Mouse (Mus musculus) limb, embryonic 15.5 days (tissue): Measurements from ENCODE around the gene Arhgdib. TPM values are rescaled to one million over a fixed set of nuclear protein-coding genes. Genes with fewer than 3 reads are reported as not detected.
"Not testable (repeated sequence)": the region's sequence is repeated elsewhere in the genome, so short reads cannot be mapped to it uniquely, and the experiment has no call there.

Experiments used
- ATAC-seq: fragments of 200-750 bp; cut with Nextera tagmentation; 2 replicates; pipeline ENCODE4 v1.8.0; 2017; ENCODE audit warnings: low read depth, moderate TSS enrichment; ENCODE audit not compliant: insufficient number of reproducible peaks, low FRiP score, low TSS enrichment
- H3K27ac ChIP-seq: fragments of 300-500 bp; sonication (generic); 2 replicates; pipeline ENCODE4 v1.5.1; 2015; ENCODE audit warnings: moderate library complexity, mild to moderate bottlenecking, inconsistent platforms
- H3K27me3 ChIP-seq: fragments of 300-500 bp; sonication (generic); 2 replicates; pipeline ENCODE4 v1.6.1; 2015; ENCODE audit warnings: inconsistent platforms
- H3K36me3 ChIP-seq: fragments of 300-500 bp; sonication (generic); 2 replicates; pipeline ENCODE4 v1.6.1; 2015; ENCODE audit warnings: inconsistent platforms
- H3K4me1 ChIP-seq: fragments of 300-500 bp; sonication (generic); 2 replicates; pipeline ENCODE4 v1.6.1; 2015; ENCODE audit warnings: inconsistent platforms
- H3K4me2 ChIP-seq: fragments of 300-500 bp; sonication (generic); 2 replicates; pipeline ENCODE4 v1.6.1; 2015; ENCODE audit warnings: mild to moderate bottlenecking, inconsistent platforms
- H3K4me3 ChIP-seq: fragments of 300-500 bp; sonication (generic); 2 replicates; pipeline ENCODE4 v1.5.1; 2015; ENCODE audit warnings: mild to moderate bottlenecking, inconsistent platforms
- H3K9ac ChIP-seq: fragments of 300-500 bp; sonication (generic); 2 replicates; pipeline ENCODE4 v1.6.1; 2015; ENCODE audit warnings: inconsistent platforms
- H3K9me3 ChIP-seq: fragments of 300-500 bp; sonication (generic); 2 replicates; pipeline ENCODE4 v1.6.1; 2016; ENCODE audit warnings: inconsistent platforms
- WGBS: fragments of 180-500 bp; shearing (Covaris S2); methylation state at CpG from one replicate; pipeline ENCODE4 v1.1.7; 2015; 5-methylcytosine and 5-hydroxymethylcytosine counted together
- polyA plus RNA-seq: library from polyadenylated mRNA; unstranded; fragments of >200 nt; fragmentation: Nextera tagmentation; extraction: Ambion mirVana; gene quantifications from 2 replicates; pipeline ENCODE4 v1.2.1, GENCODE M21; 2015

Gene Arhgdib
- 166 and 167 TPM in 2 replicates for polyA plus RNA-seq

DNA sequence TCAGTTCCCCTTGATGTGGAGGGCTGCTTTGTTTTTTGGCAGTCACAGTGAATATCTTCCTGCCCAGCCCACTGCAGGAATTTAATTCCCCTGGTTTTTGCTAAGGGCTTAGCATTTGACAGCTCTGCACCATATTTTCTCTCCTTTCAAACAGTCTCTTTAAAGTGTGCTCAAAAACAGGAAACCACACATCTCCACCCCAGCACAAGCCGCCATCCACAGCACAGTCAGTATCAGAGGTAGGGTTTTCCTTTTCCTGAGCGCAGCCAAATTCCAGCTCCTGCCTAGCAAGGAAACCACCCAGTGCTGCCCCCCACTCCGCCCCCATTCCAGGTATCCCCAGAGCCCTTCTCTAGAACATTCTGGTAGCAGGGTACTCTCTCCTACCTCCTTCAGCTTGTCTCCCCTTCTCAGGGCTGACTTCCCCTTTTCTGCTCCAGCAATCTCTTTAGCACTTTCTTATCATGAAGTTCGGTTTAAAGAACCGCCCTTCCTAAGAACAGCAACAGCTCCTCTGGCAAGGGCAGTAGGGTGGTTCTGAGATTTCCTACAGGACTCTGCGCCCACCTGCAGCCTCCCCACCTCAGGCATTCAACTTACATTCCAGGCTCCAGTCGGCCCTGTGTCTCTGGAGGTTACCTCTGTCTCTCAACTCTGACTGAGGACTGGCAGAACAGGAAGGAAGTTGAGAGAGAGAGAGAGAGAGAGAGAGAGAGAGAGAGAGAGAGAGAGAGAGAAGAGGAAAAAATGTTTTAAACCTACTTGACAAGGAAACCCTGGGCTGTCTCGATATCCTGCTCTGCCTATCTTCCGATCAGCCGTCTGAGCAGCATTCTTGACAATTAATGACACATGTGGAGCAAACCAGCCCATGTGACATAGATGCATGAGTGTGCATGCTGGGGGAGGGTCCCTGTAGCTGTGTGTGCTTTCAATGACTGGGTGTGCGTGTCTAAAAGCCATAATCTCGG, at the start of gene Arhgdib:
Gene Arhgdib, minus strand, starts transcription at position 849 of the 971 bp plus-strand sequence.
- no peaks in the 10 kb centered on the region for H3K9me3 ChIP-seq
- peaks cover 33% of the 10 kb centered on the region for H3K4me1 ChIP-seq
- no peaks in the 10 kb centered on the region for H3K27me3 ChIP-seq
- peak within 1 kb of the TSS; percentile 34 for H3K4me2 ChIP-seq
- H3K36me3 ChIP-seq = no peaks in the 10 kb centered on the region
- no peak within 1 kb of the TSS for H3K9ac ChIP-seq
- 23% methylated on average over 12 of the region's 12 CpGs for WGBS
- H3K4me3 ChIP-seq = peak within 1 kb of the TSS; percentile 23
- peak within 1 kb of the TSS; percentile 89 for H3K27ac ChIP-seq
- ATAC-seq = no peak

- Histone ChIP-seq H3K9ac (no peak overlapping the region), H3K36me3 (no peaks in the 10 kb centered on the region), H3K27ac (no peak overlapping the region), H3K4me3 (no peak overlapping the region), H3K9me3 (no peaks in the 10 kb centered on the region), H3K27me3 (no peaks in the 10 kb centered on the region), H3K4me2 (no peak overlapping the region), H3K4me1 (peaks cover 15% of the 10 kb centered on the region)
- 22% methylated on average over 8 of the region's 8 CpGs for WGBS
- no peak for ATAC-seq
Observed at GRCm38 (mm10) chr6:136990557-136990956, 48.9 kb upstream of the Arhgdib start.

DNA sequence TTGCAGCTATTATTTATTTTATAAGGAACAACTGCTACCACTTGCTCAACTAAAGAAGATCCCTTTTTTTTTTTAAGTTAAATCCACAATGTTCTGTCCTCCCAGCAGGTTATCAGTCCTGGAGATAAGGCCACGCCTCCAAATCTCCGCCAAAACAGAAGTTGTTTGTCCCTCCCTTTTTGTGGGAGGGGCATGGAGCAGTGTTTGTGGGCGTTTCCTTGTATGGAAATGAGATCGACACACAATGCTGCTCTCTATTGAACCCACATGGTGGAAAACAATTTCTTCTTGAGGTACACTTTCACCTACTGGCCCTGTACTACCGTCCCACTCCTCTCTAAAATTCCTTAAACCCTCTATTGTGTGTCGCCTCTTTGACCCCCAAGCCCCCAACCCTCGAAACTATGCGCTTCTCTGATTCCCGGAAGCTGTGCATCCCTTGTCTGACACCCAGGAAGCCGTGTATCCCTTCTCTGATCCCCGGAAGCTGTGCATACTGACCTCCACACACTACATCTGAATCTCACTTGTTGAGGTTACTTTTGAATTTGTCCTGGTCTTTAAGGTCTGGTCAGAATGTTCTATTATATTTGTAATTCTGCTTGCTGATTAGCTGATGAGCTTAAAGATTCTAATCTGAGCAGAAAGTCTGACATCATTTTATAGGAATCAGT, 48.3 kb upstream of the Arhgdib start:
- WGBS = 28% methylated on average over 11 of the region's 11 CpGs

DNA sequence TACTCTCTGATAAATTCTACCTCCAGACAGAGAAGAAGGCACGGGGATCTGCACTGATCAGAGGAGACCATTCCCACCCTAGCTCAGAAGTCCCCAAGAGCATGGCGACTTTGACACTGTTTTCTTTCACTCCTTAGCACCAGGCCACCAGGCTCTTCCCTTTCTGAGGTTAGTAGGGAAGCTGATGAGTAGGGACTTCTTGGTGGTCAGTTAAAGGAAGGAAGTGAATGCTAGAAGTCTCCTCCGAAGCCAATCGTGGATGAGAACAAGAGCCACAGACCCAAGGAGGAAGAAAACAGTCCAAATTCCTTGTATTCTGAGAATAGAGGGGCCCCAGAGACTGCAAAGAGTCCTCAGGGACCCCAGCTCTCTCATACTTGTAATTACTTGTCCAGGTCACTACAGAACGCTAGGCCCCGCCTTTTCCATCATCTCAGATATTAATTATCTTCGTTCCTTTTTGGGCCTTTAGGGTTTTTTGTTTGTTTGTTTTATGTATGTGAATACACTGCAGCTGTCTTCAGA, 46.9 kb upstream of the Arhgdib start:
- Histone ChIP-seq H3K4me1 (peaks cover 19% of the 10 kb centered on the region), H3K36me3 (no peaks in the 10 kb centered on the region), H3K27me3 (no peaks in the 10 kb centered on the region), H3K27ac (no peak overlapping the region), H3K9ac (no peak overlapping the region), H3K9me3 (no peaks in the 10 kb centered on the region), H3K4me2 (no peak overlapping the region), H3K4me3 (no peak overlapping the region)
- 80% methylated on average over 7 of the region's 7 CpGs for WGBS
- no peak for ATAC-seq

More for the DNA sequence above, 48.3 kb upstream of the Arhgdib start:
- Histone ChIP-seq H3K36me3 (no peaks in the 10 kb centered on the region), H3K27ac (no peak overlapping the region), H3K4me2 (no peak overlapping the region), H3K4me3 (no peak overlapping the region), H3K4me1 (peaks cover 21% of the 10 kb centered on the region), H3K27me3 (no peaks in the 10 kb centered on the region), H3K9ac (no peak overlapping the region), H3K9me3 (no peaks in the 10 kb centered on the region)
- no peak for ATAC-seq

- H3K4me2 ChIP-seq = no peak overlapping the region
- H3K9ac ChIP-seq = no peak overlapping the region
- H3K4me1 ChIP-seq = peaks cover 19% of the 10 kb centered on the region
- H3K36me3 ChIP-seq = no peaks in the 10 kb centered on the region
- no peak for ATAC-seq
- H3K27ac ChIP-seq = no peak overlapping the region
- H3K27me3 ChIP-seq = no peaks in the 10 kb centered on the region
- no peaks in the 10 kb centered on the region for H3K9me3 ChIP-seq
- no peak overlapping the region for H3K4me3 ChIP-seq
- WGBS = 60% methylated on average over 11 of the region's 11 CpGs
Observed at GRCm38 (mm10) chr6:136986718-136987117, 45.0 kb upstream of the Arhgdib start.

- H3K27ac ChIP-seq = peak overlapping the region; percentile 40
- 38% methylated on average over 13 of the region's 13 CpGs for WGBS
- no peak for ATAC-seq
- no peak overlapping the region for H3K4me3 ChIP-seq
- H3K4me2 ChIP-seq = peak overlapping the region; percentile 21
- H3K36me3 ChIP-seq = no peaks in the 10 kb centered on the region
- no peak overlapping the region for H3K9ac ChIP-seq
- H3K4me1 ChIP-seq = peaks cover 19% of the 10 kb centered on the region
- H3K9me3 ChIP-seq = no peaks in the 10 kb centered on the region
- H3K27me3 ChIP-seq = no peaks in the 10 kb centered on the region
Observed at GRCm38 (mm10) chr6:136986019-136986418, 44.3 kb upstream of the Arhgdib start.

DNA sequence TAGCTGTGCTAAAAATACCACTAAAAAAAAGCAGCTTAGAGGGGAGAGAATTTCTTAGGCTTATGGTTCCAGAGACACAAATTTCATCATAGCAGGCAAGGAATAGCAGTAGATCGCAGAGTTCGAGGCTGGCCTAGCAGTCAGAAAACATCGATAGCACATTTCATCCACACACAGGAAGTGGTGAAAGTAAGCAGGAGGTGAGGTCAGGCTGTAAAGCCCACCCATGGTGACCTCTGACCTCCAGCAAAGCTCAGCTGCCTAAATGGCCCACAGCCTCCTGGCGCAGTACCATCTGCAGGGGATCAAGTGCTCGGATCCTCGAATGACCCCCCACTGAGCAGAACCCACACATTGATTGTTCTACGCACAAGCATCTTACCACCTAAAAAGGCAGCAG, 41.5 kb upstream of the Arhgdib start:
- Histone ChIP-seq H3K36me3 (no peaks in the 10 kb centered on the region), H3K4me2 (no peak overlapping the region), H3K27ac (no peak overlapping the region), H3K4me3 (no peak overlapping the region), H3K9me3 (no peaks in the 10 kb centered on the region), H3K9ac (no peak overlapping the region), H3K4me1 (peaks cover 19% of the 10 kb centered on the region), H3K27me3 (no peaks in the 10 kb centered on the region)
- ATAC-seq = no peak
- 54% methylated on average over 7 of the region's 7 CpGs for WGBS

DNA sequence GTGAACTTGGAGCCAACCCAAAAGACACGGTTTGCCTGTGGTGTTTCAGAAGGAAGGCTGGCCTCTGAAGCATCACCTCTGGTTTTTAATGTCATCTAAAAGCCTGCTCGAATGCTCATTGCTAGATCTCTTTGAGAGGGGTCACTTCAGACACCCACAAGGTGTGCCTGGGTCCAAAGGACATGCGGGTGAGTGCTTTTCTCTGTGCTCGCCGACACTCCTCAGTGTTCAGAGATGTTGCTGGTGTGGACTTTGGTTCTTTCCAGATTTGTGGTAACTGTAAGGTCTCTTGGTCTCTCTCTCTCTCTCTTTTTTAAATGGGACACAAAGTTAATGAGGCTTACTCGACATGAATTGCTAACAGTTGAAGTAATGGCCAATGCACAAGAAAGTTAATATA, 40.9 kb upstream of the Arhgdib start:
- no peaks in the 10 kb centered on the region for H3K36me3 ChIP-seq
- no peak overlapping the region for H3K9ac ChIP-seq
- peaks cover 19% of the 10 kb centered on the region for H3K4me1 ChIP-seq
- no peak overlapping the region for H3K4me3 ChIP-seq
- H3K27ac ChIP-seq = no peak overlapping the region
- H3K9me3 ChIP-seq = no peaks in the 10 kb centered on the region
- H3K27me3 ChIP-seq = no peaks in the 10 kb centered on the region
- 81% methylated on average over 6 of the region's 6 CpGs for WGBS
- H3K4me2 ChIP-seq = no peak overlapping the region
- no peak for ATAC-seq

DNA sequence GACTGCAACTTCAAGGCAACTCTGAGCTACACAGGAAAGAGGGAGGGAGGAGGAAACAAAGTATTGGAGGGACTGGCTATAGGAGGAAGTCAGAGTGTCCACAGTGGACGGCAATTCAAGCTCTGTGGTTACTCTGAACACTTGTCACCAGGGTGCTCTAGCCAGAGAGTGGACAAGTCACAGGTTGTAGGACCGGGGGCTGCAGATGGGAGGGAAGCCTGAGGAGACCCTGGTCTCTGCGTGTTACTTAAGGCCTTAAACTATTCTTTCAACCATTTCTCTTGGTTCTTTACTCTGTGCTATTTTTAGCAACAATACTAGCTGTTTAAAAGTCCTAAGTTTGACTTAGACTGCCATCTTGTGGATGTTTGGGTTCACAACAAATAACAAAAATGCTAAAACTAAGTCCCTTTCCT, 38.6 kb upstream of the Arhgdib start:
- WGBS = 29% methylated on average over 3 of the region's 3 CpGs
- Histone ChIP-seq H3K9ac (no peak overlapping the region), H3K9me3 (no peaks in the 10 kb centered on the region), H3K4me2 (0 out of 2 replicates have a peak overlapping the region, but pooled peaks have one; percentile 11), H3K36me3 (no peaks in the 10 kb centered on the region), H3K27me3 (no peaks in the 10 kb centered on the region), H3K4me1 (peaks cover 10% of the 10 kb centered on the region; the same call in 1 of the 2 replicates), H3K27ac (no peak overlapping the region), H3K4me3 (no peak overlapping the region)
- no peak for ATAC-seq

DNA sequence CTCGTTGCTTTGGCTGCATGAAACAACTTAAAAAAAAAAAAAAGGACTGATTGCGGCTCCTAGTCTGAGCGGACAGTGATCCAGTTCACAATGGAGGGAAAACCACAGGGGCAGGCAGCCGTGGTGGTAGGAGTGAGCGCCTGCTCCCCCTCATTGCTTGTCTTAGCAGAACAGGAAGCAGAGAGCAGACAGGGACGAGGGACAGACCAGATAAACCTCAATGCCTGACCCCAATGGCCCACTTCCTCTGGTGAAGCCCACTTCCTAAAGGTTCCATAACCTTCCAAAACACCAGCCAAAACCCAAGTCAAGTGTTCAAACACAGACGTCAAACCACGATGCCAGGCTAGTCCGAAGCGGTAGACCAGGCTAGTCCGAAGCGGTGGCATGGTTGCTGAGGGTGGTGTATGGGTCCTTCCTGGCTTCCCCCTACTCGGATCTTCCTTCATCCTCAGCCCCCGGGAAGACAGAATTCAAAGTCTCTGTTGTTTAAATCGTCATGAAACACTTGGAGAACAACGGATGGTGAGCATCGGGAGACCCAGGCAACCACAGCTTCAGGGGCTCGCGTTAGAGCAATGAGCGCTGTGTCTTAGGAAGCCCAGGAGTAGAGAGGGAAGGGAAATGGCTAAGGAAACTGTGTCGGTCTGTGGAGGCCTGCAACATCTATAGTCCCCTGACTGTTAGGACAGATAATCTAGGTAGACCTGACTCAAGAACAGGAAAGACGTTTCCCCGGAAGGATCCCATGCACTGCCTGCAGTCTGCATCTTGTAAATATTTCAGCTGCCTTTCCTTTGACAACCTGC, 37.8 kb upstream of the Arhgdib start:
- Histone ChIP-seq H3K9me3 (no peaks in the 10 kb centered on the region), H3K4me3 (no peak overlapping the region), H3K27ac (no peak overlapping the region), H3K9ac (no peak overlapping the region), H3K36me3 (no peaks in the 10 kb centered on the region), H3K27me3 (no peaks in the 10 kb centered on the region), H3K4me2 (no peak overlapping the region), H3K4me1 (0 out of 2 replicates have a peak, but pooled peaks cover 5% of the 10 kb centered on the region)
- WGBS = 77% methylated on average over 23 of the region's 23 CpGs
- no peak for ATAC-seq

- H3K27ac ChIP-seq = peak overlapping the region; percentile 75; the same call in 1 of the 2 replicates
- WGBS = 22% methylated on average over 4 of the region's 4 CpGs
- not testable (repeated sequence) for H3K4me1 ChIP-seq, H3K4me2 ChIP-seq, H3K4me3 ChIP-seq, H3K36me3 ChIP-seq, H3K9ac ChIP-seq, H3K9me3 ChIP-seq, ATAC-seq, H3K27me3 ChIP-seq
Observed at GRCm38 (mm10) chr6:136968877-136969276, 27.2 kb upstream of the Arhgdib start.
